Mouse (Mus musculus): ENCODE measurements at regions not wholly inside any gene's neighbourhood (a gene's known extent, or its start where the extent isn't known, plus 50 kb on each side); places are given as distances from the start of the nearest gene placed in this dataset.

GRCm38 (mm10) chr6:111815150-111815549, 458.4 kb upstream of the Lmcd1 start:
- no peak overlapping the region for H3ac ChIP-seq (ENCODE audit: control insufficient read depth, insufficient read length, low read depth)
- H3K27me3 ChIP-seq (ENCODE audit: control insufficient read depth, insufficient read depth, insufficient read length) = no peaks in the 10 kb centered on the region
- H3K4me3 ChIP-seq (ENCODE audit: insufficient read depth, poor library complexity, severe bottlenecking) = no peak overlapping the region
- no peaks in the 10 kb centered on the region for H3K79me3 ChIP-seq (ENCODE audit: low read depth)
- H3K36me3 ChIP-seq (ENCODE audit: control insufficient read depth, insufficient read depth) = no peaks in the 10 kb centered on the region
- no peaks in the 10 kb centered on the region for H3K79me2 ChIP-seq (ENCODE audit: control insufficient read depth, insufficient read depth)
- TF ChIP-seq FOSL1 (IDR thresholded peaks at IDR 0.05; ENCODE audit: insufficient read depth, low read length, poor library complexity, severe bottlenecking) (no peak), USF1 (IDR thresholded peaks at IDR 0.05; ENCODE audit: low read depth) (no peak), MYOD1 (IDR thresholded peaks at IDR 0.05; ENCODE audit: control insufficient read depth, insufficient read length, low read depth) (no peak), MYOG (IDR thresholded peaks at IDR 0.05; ENCODE audit: control insufficient read depth, extremely low read depth, insufficient read length) (no peak), CEBPB (IDR thresholded peaks at IDR 0.05; ENCODE audit: low read depth) (no peak), MAX (IDR thresholded peaks at IDR 0.05) (no peak), CTCF (IDR thresholded peaks at IDR 0.05; ENCODE audit: control insufficient read depth, insufficient read depth, insufficient read length) (no peak)

- Histone ChIP-seq H3K27me3 (ENCODE audit: control insufficient read depth, insufficient read depth, insufficient read length) (no peaks in the 10 kb centered on the region), H3K36me3 (ENCODE audit: control insufficient read depth, insufficient read depth) (no peaks in the 10 kb centered on the region), H3K79me2 (ENCODE audit: control insufficient read depth, insufficient read depth) (no peaks in the 10 kb centered on the region), H3K79me3 (ENCODE audit: low read depth) (no peaks in the 10 kb centered on the region), H3K4me3 (ENCODE audit: insufficient read depth, poor library complexity, severe bottlenecking) (no peak overlapping the region), H3ac (ENCODE audit: control insufficient read depth, insufficient read length, low read depth) (no peak overlapping the region)
- TF ChIP-seq FOSL1 (IDR thresholded peaks at IDR 0.05; ENCODE audit: insufficient read depth, low read length, poor library complexity, severe bottlenecking) (no peak), MYOG (IDR thresholded peaks at IDR 0.05; ENCODE audit: control insufficient read depth, extremely low read depth, insufficient read length) (no peak), USF1 (IDR thresholded peaks at IDR 0.05; ENCODE audit: low read depth) (no peak), MYOD1 (IDR thresholded peaks at IDR 0.05; ENCODE audit: control insufficient read depth, insufficient read length, low read depth) (no peak), MAX (IDR thresholded peaks at IDR 0.05) (no peak), CTCF (IDR thresholded peaks at IDR 0.05; ENCODE audit: control insufficient read depth, insufficient read depth, insufficient read length) (no peak), CEBPB (IDR thresholded peaks at IDR 0.05; ENCODE audit: low read depth) (no peak)
Observed at GRCm38 (mm10) chr6:111820265-111820664, 453.3 kb upstream of the Lmcd1 start.

GRCm38 (mm10) chr6:111844321-111844835, 429.2 kb upstream of the Lmcd1 start:
- no peaks in the 10 kb centered on the region for H3K27me3 ChIP-seq (ENCODE audit: control insufficient read depth, insufficient read depth, insufficient read length)
- H3K79me3 ChIP-seq (ENCODE audit: low read depth) = no peaks in the 10 kb centered on the region
- no peak overlapping the region for H3K4me3 ChIP-seq (ENCODE audit: insufficient read depth, poor library complexity, severe bottlenecking)
- H3K36me3 ChIP-seq (ENCODE audit: control insufficient read depth, insufficient read depth) = no peaks in the 10 kb centered on the region
- H3ac ChIP-seq (ENCODE audit: control insufficient read depth, insufficient read length, low read depth) = no peak overlapping the region
- H3K79me2 ChIP-seq (ENCODE audit: control insufficient read depth, insufficient read depth) = no peaks in the 10 kb centered on the region
- TF ChIP-seq FOSL1 (IDR thresholded peaks at IDR 0.05; ENCODE audit: insufficient read depth, low read length, poor library complexity, severe bottlenecking) = no peak
- TF ChIP-seq MYOG (IDR thresholded peaks at IDR 0.05; ENCODE audit: control insufficient read depth, extremely low read depth, insufficient read length) = no peak
- TF ChIP-seq CTCF (IDR thresholded peaks at IDR 0.05; ENCODE audit: control insufficient read depth, insufficient read depth, insufficient read length) = no peak
- no peak for TF ChIP-seq USF1 (IDR thresholded peaks at IDR 0.05; ENCODE audit: low read depth)
- TF ChIP-seq MYOD1 (IDR thresholded peaks at IDR 0.05; ENCODE audit: control insufficient read depth, insufficient read length, low read depth) = no peak

GRCm38 (mm10) chr6:111866101-111866598, 407.4 kb upstream of the Lmcd1 start:
- Histone ChIP-seq H3K27me3 (ENCODE audit: control insufficient read depth, insufficient read depth, insufficient read length) (no peaks in the 10 kb centered on the region), H3ac (ENCODE audit: control insufficient read depth, insufficient read length, low read depth) (no peak overlapping the region), H3K36me3 (ENCODE audit: control insufficient read depth, insufficient read depth) (no peaks in the 10 kb centered on the region), H3K4me3 (ENCODE audit: insufficient read depth, poor library complexity, severe bottlenecking) (no peak overlapping the region), H3K79me2 (ENCODE audit: control insufficient read depth, insufficient read depth) (no peaks in the 10 kb centered on the region), H3K79me3 (ENCODE audit: low read depth) (no peaks in the 10 kb centered on the region)
- TF ChIP-seq MYOD1 (IDR thresholded peaks at IDR 0.05; ENCODE audit: control insufficient read depth, insufficient read length, low read depth) = no peak
- no peak for TF ChIP-seq CTCF (IDR thresholded peaks at IDR 0.05; ENCODE audit: control insufficient read depth, insufficient read depth, insufficient read length)
- no peak for TF ChIP-seq MAX (IDR thresholded peaks at IDR 0.05)

GRCm38 (mm10) chr6:111882557-111882956, 391.0 kb upstream of the Lmcd1 start:
- Histone ChIP-seq H3ac (ENCODE audit: control insufficient read depth, insufficient read length, low read depth) (no peak overlapping the region), H3K4me3 (ENCODE audit: insufficient read depth, poor library complexity, severe bottlenecking) (no peak overlapping the region), H3K79me2 (ENCODE audit: control insufficient read depth, insufficient read depth) (no peaks in the 10 kb centered on the region), H3K36me3 (ENCODE audit: control insufficient read depth, insufficient read depth) (no peaks in the 10 kb centered on the region), H3K79me3 (ENCODE audit: low read depth) (no peaks in the 10 kb centered on the region), H3K27me3 (ENCODE audit: control insufficient read depth, insufficient read depth, insufficient read length) (no peaks in the 10 kb centered on the region)
- TF ChIP-seq CTCF (IDR thresholded peaks at IDR 0.05; ENCODE audit: control insufficient read depth, insufficient read depth, insufficient read length) = no peak
- TF ChIP-seq USF1 (IDR thresholded peaks at IDR 0.05; ENCODE audit: low read depth) = no peak
- TF ChIP-seq FOSL1 (IDR thresholded peaks at IDR 0.05; ENCODE audit: insufficient read depth, low read length, poor library complexity, severe bottlenecking) = no peak
- TF ChIP-seq MYOG (IDR thresholded peaks at IDR 0.05; ENCODE audit: control insufficient read depth, extremely low read depth, insufficient read length) = no peak

- TF ChIP-seq CTCF (IDR thresholded peaks at IDR 0.05; ENCODE audit: control insufficient read depth, insufficient read depth, insufficient read length) = no peak
- TF ChIP-seq MYOG (IDR thresholded peaks at IDR 0.05; ENCODE audit: control insufficient read depth, extremely low read depth, insufficient read length) = no peak
- TF ChIP-seq FOSL1 (IDR thresholded peaks at IDR 0.05; ENCODE audit: insufficient read depth, low read length, poor library complexity, severe bottlenecking) = no peak
- no peak for TF ChIP-seq CEBPB (IDR thresholded peaks at IDR 0.05; ENCODE audit: low read depth)
- no peak for TF ChIP-seq MAX (IDR thresholded peaks at IDR 0.05)
- TF ChIP-seq MYOD1 (IDR thresholded peaks at IDR 0.05; ENCODE audit: control insufficient read depth, insufficient read length, low read depth) = no peak
- no peak for TF ChIP-seq USF1 (IDR thresholded peaks at IDR 0.05; ENCODE audit: low read depth)
- no peaks in the 10 kb centered on the region for H3K27me3 ChIP-seq (ENCODE audit: control insufficient read depth, insufficient read depth, insufficient read length)
- H3K79me3 ChIP-seq (ENCODE audit: low read depth) = no peaks in the 10 kb centered on the region
- H3K4me3 ChIP-seq (ENCODE audit: insufficient read depth, poor library complexity, severe bottlenecking) = no peak overlapping the region
- no peaks in the 10 kb centered on the region for H3K79me2 ChIP-seq (ENCODE audit: control insufficient read depth, insufficient read depth)
- H3K36me3 ChIP-seq (ENCODE audit: control insufficient read depth, insufficient read depth) = no peaks in the 10 kb centered on the region
- H3ac ChIP-seq (ENCODE audit: control insufficient read depth, insufficient read length, low read depth) = no peak overlapping the region
Observed at GRCm38 (mm10) chr6:111883946-111884345, 389.6 kb upstream of the Lmcd1 start.

Data from C2C12 (cell line).